Mouse (Mus musculus): ENCODE results near the gene Npat. TPM values are rescaled to one million over a fixed set of nuclear protein-coding genes. Genes with fewer than 3 reads are reported as not detected.

The Npat gene
- total and polyA plus RNA-seq, 2 experiments from 2014 or later: 8.1 to 24.1 TPM

DNA sequence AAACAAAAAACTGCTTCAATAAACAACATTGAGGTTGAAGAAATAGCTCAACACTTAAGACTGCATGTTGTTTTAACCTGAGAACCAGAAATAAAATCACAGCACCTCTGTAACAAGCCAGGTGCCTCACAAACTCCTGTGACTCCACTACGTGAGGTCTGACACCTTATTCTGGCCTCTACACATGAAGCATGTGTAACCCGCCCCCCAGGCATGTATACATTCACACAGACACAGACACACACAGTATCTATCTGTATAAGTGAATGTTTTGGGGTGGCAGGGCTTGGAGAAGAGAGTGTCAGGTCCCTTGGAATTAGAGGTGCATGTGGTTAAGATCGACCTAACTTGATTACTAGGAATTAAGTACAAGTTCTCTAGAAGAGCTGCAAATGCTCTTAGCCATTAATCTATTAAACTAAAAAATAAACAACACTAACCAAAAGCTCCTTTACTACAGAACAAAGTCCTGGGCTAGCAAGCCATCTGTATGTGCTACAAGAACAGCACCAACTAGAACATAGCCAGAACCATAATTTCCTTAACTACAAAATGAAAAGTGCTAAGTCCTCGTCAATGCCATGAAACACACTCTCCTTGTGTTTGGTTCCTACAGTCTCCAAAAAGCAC, 60.2 kb downstream of the Npat start:
- no peak overlapping the region for H3K4me3 ChIP-seq (ENCODE audit: low read length)
- no peaks in the 10 kb centered on the region for H3K27me3 ChIP-seq (ENCODE audit: insufficient read depth, low read length)
- peaks cover 28% of the 10 kb centered on the region; the same call in 1 of the 2 replicates for H3K36me3 ChIP-seq (ENCODE audit: insufficient read depth, low read length)
- 88% methylated on average over 4 of the region's 4 CpGs for WGBS
- TF ChIP-seq CTCF (IDR thresholded peaks at IDR 0.05; ENCODE audit: low read depth): no peak
- no peaks in the 10 kb centered on the region for H3K9me3 ChIP-seq (ENCODE audit: low read length)
- H3K9ac ChIP-seq (replicated peaks; ENCODE audit: low read length): no peak overlapping the region
- H3K4me2 ChIP-seq (ENCODE audit: low read depth, low read length): no peak overlapping the region
- H3K4me1 ChIP-seq (ENCODE audit: insufficient read depth, low read length): no peaks in the 10 kb centered on the region
- DNase-seq (ENCODE audit: low spot score) (no peak), ATAC-seq (no peak)
- no peak overlapping the region for H3K27ac ChIP-seq

DNA sequence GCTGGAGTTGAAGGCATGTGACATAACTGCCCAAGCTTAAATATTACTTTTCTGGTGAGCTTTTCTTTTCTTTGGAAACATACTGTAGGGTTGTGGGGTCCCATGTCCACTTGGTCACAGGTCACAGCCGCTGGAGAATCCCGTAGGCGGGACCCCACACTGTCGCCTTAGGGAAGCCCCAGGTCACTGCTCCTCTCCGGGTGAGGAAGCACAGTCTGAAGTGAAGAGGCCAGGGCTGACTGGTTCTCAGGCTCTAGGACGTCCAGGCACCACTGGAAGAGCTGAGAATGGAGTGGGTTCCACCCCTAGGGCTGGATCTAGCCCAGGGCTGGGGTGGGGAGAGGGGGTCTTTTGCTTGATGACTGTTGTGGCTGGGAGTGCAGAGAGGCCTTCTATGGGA, 61.8 kb downstream of the Npat start:
- 72% methylated on average over 6 of the region's 6 CpGs for WGBS
- no peak overlapping the region for H3K27ac ChIP-seq
- TF ChIP-seq CTCF (IDR thresholded peaks at IDR 0.05; ENCODE audit: low read depth): no peak
- H3K9ac ChIP-seq (replicated peaks; ENCODE audit: low read length): no peak overlapping the region
- ATAC-seq: no peak
- no peak overlapping the region for H3K4me2 ChIP-seq (ENCODE audit: low read depth, low read length)
- no peak overlapping the region for H3K4me3 ChIP-seq (ENCODE audit: low read length)
- H3K9me3 ChIP-seq (ENCODE audit: low read length): no peaks in the 10 kb centered on the region
- H3K36me3 ChIP-seq (ENCODE audit: insufficient read depth, low read length): peaks cover 17% of the 10 kb centered on the region; the same call in 1 of the 2 replicates
- no peaks in the 10 kb centered on the region for H3K27me3 ChIP-seq (ENCODE audit: insufficient read depth, low read length)
- no peak for DNase-seq (ENCODE audit: low spot score)
- H3K4me1 ChIP-seq (ENCODE audit: insufficient read depth, low read length): no peaks in the 10 kb centered on the region

DNA sequence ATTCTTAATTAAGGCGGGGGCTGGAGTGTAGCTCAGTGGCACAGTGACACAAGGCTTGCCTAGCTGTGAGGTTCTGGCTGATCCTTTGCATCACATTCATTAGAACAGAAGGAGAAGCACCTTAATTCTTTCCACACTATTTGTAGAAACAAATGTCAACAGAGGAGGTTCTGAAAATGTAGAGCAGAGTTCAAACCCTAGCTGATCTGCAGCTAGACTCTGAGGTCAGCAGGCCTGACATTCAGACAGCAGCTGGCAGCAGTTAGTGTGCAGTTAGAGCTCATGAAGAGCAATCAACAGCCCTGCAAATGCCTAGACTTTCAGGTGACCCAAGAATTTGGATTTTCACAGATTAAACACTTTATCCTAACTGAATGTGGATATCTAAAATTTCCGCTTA, 64.7 kb downstream of the Npat start:
- no peak overlapping the region for H3K4me3 ChIP-seq (ENCODE audit: low read length)
- H3K27me3 ChIP-seq (ENCODE audit: insufficient read depth, low read length): no peaks in the 10 kb centered on the region
- no peak for ATAC-seq
- WGBS: 94% methylated on average over 2 of the region's 2 CpGs
- H3K9me3 ChIP-seq (ENCODE audit: low read length): no peaks in the 10 kb centered on the region
- peaks cover 6% of the 10 kb centered on the region; the same call in 1 of the 2 replicates for H3K36me3 ChIP-seq (ENCODE audit: insufficient read depth, low read length)
- H3K9ac ChIP-seq (replicated peaks; ENCODE audit: low read length): no peak overlapping the region
- no peak overlapping the region for H3K4me2 ChIP-seq (ENCODE audit: low read depth, low read length)
- no peak for TF ChIP-seq CTCF (IDR thresholded peaks at IDR 0.05; ENCODE audit: low read depth)
- H3K4me1 ChIP-seq (ENCODE audit: insufficient read depth, low read length): no peaks in the 10 kb centered on the region
- DNase-seq (ENCODE audit: low spot score): no peak
- H3K27ac ChIP-seq: no peak overlapping the region

DNA sequence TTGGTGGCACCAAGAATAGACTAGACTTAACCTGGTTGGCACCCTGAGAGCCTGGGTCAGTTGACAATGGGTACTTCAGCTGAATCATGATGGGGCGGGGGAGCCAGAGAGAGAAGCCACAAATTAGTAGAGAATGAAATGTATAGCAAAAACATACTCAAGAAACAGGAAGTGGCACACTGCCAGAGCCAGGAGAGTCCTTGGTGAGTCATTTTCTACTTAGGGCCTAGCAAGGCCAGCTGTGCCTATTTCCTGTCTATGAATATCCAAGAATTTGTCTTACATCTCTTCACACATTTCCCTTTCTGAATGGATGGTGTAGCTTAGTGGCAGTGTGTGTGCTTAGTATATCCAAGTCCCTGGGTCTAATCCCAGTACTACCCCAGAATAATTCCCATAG, 66.5 kb downstream of the Npat start:
- no peak for TF ChIP-seq CTCF (IDR thresholded peaks at IDR 0.05; ENCODE audit: low read depth)
- DNase-seq (ENCODE audit: low spot score) (no peak), ATAC-seq (no peak)
- Histone ChIP-seq H3K9ac (replicated peaks; ENCODE audit: low read length) (no peak overlapping the region), H3K9me3 (ENCODE audit: low read length) (no peaks in the 10 kb centered on the region), H3K4me3 (ENCODE audit: low read length) (no peak overlapping the region), H3K27me3 (ENCODE audit: insufficient read depth, low read length) (no peaks in the 10 kb centered on the region), H3K36me3 (ENCODE audit: insufficient read depth, low read length) (no peaks in the 10 kb centered on the region), H3K27ac (no peak overlapping the region), H3K4me1 (ENCODE audit: insufficient read depth, low read length) (no peaks in the 10 kb centered on the region; the same call in 1 of the 2 replicates), H3K4me2 (ENCODE audit: low read depth, low read length) (no peak overlapping the region)
- WGBS: 90% methylated on average over 1 of the region's 1 CpGs

DNA sequence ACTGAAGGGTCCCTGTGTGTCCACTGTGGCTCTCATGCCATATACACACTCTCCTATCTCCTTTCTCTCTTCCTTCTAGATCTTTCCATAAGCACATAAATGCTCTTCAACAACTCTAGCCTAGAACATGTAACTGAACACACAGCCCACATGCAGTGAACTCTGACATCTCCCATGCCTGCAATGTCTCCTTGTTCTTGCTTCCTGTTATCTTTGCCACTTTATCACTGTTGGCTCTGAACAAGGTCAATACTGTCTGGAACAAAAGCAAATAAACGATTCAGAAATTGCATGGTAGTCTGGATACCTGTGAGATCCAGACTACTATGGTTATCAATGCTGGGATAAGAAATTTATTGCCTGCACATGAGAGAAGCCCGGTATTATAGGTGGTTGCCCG, 67.0 kb downstream of the Npat start:
- Histone ChIP-seq H3K27ac (no peak overlapping the region), H3K9ac (replicated peaks; ENCODE audit: low read length) (no peak overlapping the region), H3K4me3 (ENCODE audit: low read length) (no peak overlapping the region), H3K4me2 (ENCODE audit: low read depth, low read length) (no peak overlapping the region), H3K4me1 (ENCODE audit: insufficient read depth, low read length) (no peaks in the 10 kb centered on the region; the same call in 1 of the 2 replicates), H3K27me3 (ENCODE audit: insufficient read depth, low read length) (no peaks in the 10 kb centered on the region), H3K36me3 (ENCODE audit: insufficient read depth, low read length) (no peaks in the 10 kb centered on the region), H3K9me3 (ENCODE audit: low read length) (no peaks in the 10 kb centered on the region)
- DNase-seq (ENCODE audit: low spot score): no peak
- 89% methylated on average over 3 of the region's 3 CpGs for WGBS
- TF ChIP-seq CTCF (IDR thresholded peaks at IDR 0.05; ENCODE audit: low read depth): no peak
- ATAC-seq: no peak

DNA sequence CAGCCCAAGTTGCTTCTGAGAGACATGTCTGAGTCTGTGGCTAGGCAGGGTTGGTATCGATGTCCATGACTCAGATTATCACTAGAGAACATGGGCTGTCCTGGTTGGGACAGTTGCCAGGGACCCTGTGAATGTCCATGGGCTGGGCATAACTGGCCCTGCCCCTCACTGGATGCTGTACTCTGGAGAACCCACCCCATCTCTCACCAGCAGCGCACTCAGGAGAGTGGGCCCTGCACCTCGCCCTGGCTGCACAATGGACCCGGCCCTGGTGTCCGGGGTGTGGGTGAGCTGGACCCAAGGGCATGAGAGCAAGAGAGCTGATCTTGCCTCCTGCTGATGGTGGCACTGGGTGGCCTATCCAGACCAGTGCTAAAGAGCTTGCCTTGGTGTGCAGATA, 68.1 kb downstream of the Npat start:
- Histone ChIP-seq H3K27ac (no peak overlapping the region), H3K4me3 (ENCODE audit: low read length) (no peak overlapping the region), H3K4me2 (ENCODE audit: low read depth, low read length) (no peak overlapping the region), H3K4me1 (ENCODE audit: insufficient read depth, low read length) (no peaks in the 10 kb centered on the region; the same call in 1 of the 2 replicates), H3K27me3 (ENCODE audit: insufficient read depth, low read length) (no peaks in the 10 kb centered on the region), H3K9ac (replicated peaks; ENCODE audit: low read length) (no peak overlapping the region), H3K36me3 (ENCODE audit: insufficient read depth, low read length) (no peaks in the 10 kb centered on the region), H3K9me3 (ENCODE audit: low read length) (no peaks in the 10 kb centered on the region)
- 92% methylated on average over 5 of the region's 5 CpGs for WGBS
- DNase-seq (ENCODE audit: low spot score) (no peak), ATAC-seq (no peak)
- TF ChIP-seq CTCF (IDR thresholded peaks at IDR 0.05; ENCODE audit: low read depth): no peak

DNA sequence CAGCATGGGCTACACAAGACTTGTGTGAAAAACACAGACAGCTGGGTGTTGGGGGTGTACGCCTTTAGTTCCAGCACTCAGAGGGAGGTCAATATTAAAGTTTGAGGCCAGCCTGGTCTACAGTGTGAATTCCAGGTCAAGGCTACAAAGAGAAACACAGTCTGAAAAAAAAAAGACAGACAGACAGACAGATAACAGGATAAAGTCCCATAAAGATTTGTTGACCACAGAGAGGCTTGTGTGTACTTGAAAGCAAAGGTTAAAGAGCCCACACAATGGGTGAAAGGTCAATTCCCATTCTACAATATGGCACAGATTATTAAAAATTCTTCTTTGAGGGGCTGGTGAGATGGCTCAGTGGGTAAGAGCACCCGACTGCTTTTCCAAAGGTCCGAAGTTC, 70.3 kb downstream of the Npat start:
- Histone ChIP-seq H3K4me2 (ENCODE audit: low read depth, low read length) (no peak overlapping the region), H3K9ac (replicated peaks; ENCODE audit: low read length) (no peak overlapping the region), H3K4me3 (ENCODE audit: low read length) (no peak overlapping the region), H3K27me3 (ENCODE audit: insufficient read depth, low read length) (no peaks in the 10 kb centered on the region), H3K9me3 (ENCODE audit: low read length) (no peaks in the 10 kb centered on the region), H3K4me1 (ENCODE audit: insufficient read depth, low read length) (no peaks in the 10 kb centered on the region; the same call in 1 of the 2 replicates), H3K27ac (no peak overlapping the region), H3K36me3 (ENCODE audit: insufficient read depth, low read length) (no peaks in the 10 kb centered on the region)
- DNase-seq (ENCODE audit: low spot score): no peak
- ATAC-seq: no peak
- no peak for TF ChIP-seq CTCF (IDR thresholded peaks at IDR 0.05; ENCODE audit: low read depth)
- WGBS: 95% methylated on average over 3 of the region's 3 CpGs

Measured in hindbrain, postnatal 0 days (tissue).